Mouse (Mus musculus): Measurements from ENCODE around the gene Pde10a. TPM values are rescaled to one million over a fixed set of nuclear protein-coding genes. Genes with fewer than 3 reads are reported as not detected.

Pde10a gene
- polyA plus RNA-seq, 1 experiment: 0.34 TPM

DNA sequence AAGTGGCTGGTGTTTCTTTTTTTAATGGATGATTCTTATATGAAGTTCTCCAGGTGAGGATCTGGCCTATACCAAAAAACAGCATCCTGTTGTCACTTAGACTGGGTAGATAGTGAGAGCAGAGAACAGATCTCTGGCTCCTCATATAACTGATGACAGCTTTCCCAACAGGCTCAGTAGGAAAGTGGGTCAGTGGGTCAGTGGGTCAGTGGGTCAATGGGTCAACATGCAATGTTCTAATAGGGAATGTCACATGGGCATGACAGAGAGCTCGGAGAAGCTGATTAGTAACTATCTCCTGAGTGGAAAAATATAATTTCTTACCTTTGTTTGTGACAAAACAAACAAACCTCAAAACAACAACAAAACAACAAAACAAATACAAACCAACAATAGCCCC lies 470.2 kb downstream of the Pde10a start:
- Histone ChIP-seq H3K79me2 (ENCODE audit: control insufficient read depth, insufficient read depth) (no peaks in the 10 kb centered on the region), H3K4me3 (no peak overlapping the region), H3K4me2 (ENCODE audit: low read depth) (no peak overlapping the region), H3K27me3 (ENCODE audit: control insufficient read depth, insufficient read depth, insufficient read length) (no peaks in the 10 kb centered on the region), H3K36me3 (ENCODE audit: control insufficient read depth, insufficient read depth) (no peaks in the 10 kb centered on the region), H3ac (ENCODE audit: control insufficient read depth, insufficient read length) (no peak overlapping the region)
- no peak for TF ChIP-seq SRF (IDR thresholded peaks at IDR 0.05; ENCODE audit: control insufficient read depth, insufficient read length, low read depth)
- TF ChIP-seq CEBPB (IDR thresholded peaks at IDR 0.05; ENCODE audit: insufficient read depth, poor library complexity, severe bottlenecking): no peak
- no peak for TF ChIP-seq POLR2A (IDR thresholded peaks at IDR 0.05; ENCODE audit: insufficient read length, low read depth)
- TF ChIP-seq MYOG (IDR thresholded peaks at IDR 0.05; ENCODE audit: control insufficient read depth in 1 of 3, insufficient read depth in 1 of 3, insufficient read length in 2 of 3, low read depth in 2 of 3): no peak
- TF ChIP-seq REST (IDR thresholded peaks at IDR 0.05; ENCODE audit: insufficient read depth, insufficient read length): no peak

DNA sequence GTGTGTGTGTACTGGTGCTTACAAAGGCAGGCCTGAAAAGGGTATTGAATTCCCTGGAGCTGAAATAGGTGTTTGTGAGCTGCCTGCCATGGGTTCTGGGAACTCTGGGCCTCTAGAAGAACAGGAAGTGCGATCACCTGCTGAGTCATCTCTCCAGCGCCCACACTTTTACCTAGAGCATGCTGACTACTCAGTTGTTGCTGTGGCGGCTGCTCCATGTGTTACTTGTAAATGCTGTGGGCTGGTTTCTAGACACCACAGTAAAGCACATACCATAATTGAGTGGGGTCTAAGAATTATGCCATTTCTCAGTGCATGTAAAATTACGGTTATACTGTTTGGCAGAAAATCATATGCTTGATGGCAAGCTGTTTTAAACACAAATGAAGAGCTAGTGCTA lies 477.3 kb downstream of the Pde10a start:
- Histone ChIP-seq H3K4me2 (ENCODE audit: low read depth) (no peak overlapping the region), H3K79me2 (ENCODE audit: control insufficient read depth, insufficient read depth) (no peaks in the 10 kb centered on the region), H3ac (ENCODE audit: control insufficient read depth, insufficient read length) (no peak overlapping the region), H3K27me3 (ENCODE audit: control insufficient read depth, insufficient read depth, insufficient read length) (no peaks in the 10 kb centered on the region), H3K4me3 (no peak overlapping the region), H3K36me3 (ENCODE audit: control insufficient read depth, insufficient read depth) (no peaks in the 10 kb centered on the region)
- no peak for TF ChIP-seq POLR2AphosphoS2 (IDR thresholded peaks at IDR 0.05; ENCODE audit: insufficient read length, low read depth)
- TF ChIP-seq CEBPB (IDR thresholded peaks at IDR 0.05; ENCODE audit: insufficient read depth, poor library complexity, severe bottlenecking): no peak
- TF ChIP-seq MAX (IDR thresholded peaks at IDR 0.05; ENCODE audit: low read depth): no peak
- no peak for TF ChIP-seq MYOD1 (IDR thresholded peaks at IDR 0.05; ENCODE audit: control insufficient read depth in 1 of 3, insufficient read length in 2 of 3, low read depth in 2 of 3)
- TF ChIP-seq USF1 (IDR thresholded peaks at IDR 0.05; ENCODE audit: low read depth): no peak
- TF ChIP-seq TCF12 (IDR thresholded peaks at IDR 0.05; ENCODE audit: insufficient read depth, poor library complexity, severe bottlenecking): no peak
- TF ChIP-seq TCF3 (IDR thresholded peaks at IDR 0.05; ENCODE audit: insufficient read length, low read depth): no peak
- TF ChIP-seq E2F4 (IDR thresholded peaks at IDR 0.05; ENCODE audit: insufficient read depth): no peak
- TF ChIP-seq MYOG (IDR thresholded peaks at IDR 0.05; ENCODE audit: control insufficient read depth in 1 of 3, insufficient read depth in 1 of 3, insufficient read length in 2 of 3, low read depth in 2 of 3): no peak
- no peak for TF ChIP-seq POLR2A (IDR thresholded peaks at IDR 0.05; ENCODE audit: insufficient read length, low read depth)
- TF ChIP-seq SRF (IDR thresholded peaks at IDR 0.05; ENCODE audit: control insufficient read depth, insufficient read length, low read depth): no peak
- no peak for TF ChIP-seq REST (IDR thresholded peaks at IDR 0.05; ENCODE audit: insufficient read depth, insufficient read length)

DNA sequence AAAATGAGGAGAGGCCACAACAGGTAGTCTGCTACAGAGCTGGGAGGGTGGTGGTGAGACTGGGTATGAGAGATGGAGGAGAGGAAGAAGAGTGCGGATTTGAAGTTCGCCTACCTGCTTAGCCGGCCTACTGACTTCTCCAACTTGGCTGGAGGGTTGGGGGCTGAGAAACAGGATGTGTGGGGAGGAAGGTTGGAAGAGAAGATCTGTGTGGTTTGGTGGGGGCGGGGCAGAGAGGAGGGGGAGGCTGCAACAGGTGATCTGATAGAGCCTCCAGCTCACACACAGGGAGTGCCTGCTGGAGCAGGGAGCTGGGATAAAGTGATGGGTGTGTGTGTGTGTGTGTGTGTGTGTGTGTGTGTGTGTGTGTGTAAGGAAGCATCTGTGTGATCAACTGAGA lies 479.3 kb downstream of the Pde10a start:
- Histone ChIP-seq H3K79me2 (ENCODE audit: control insufficient read depth, insufficient read depth) (no peaks in the 10 kb centered on the region), H3K4me3 (no peak overlapping the region), H3K27me3 (ENCODE audit: control insufficient read depth, insufficient read depth, insufficient read length) (peaks cover 4% of the 10 kb centered on the region), H3K36me3 (ENCODE audit: control insufficient read depth, insufficient read depth) (no peaks in the 10 kb centered on the region), H3ac (ENCODE audit: control insufficient read depth, insufficient read length) (no peak overlapping the region), H3K4me2 (ENCODE audit: low read depth) (no peak overlapping the region)
- no peak for TF ChIP-seq TCF12 (IDR thresholded peaks at IDR 0.05; ENCODE audit: insufficient read depth, poor library complexity, severe bottlenecking)
- no peak for TF ChIP-seq MYOG (IDR thresholded peaks at IDR 0.05; ENCODE audit: control insufficient read depth in 1 of 3, insufficient read depth in 1 of 3, insufficient read length in 2 of 3, low read depth in 2 of 3)
- no peak for TF ChIP-seq REST (IDR thresholded peaks at IDR 0.05; ENCODE audit: insufficient read depth, insufficient read length)
- no peak for TF ChIP-seq MAX (IDR thresholded peaks at IDR 0.05; ENCODE audit: low read depth)
- TF ChIP-seq MYOD1 (IDR thresholded peaks at IDR 0.05; ENCODE audit: control insufficient read depth in 1 of 3, insufficient read length in 2 of 3, low read depth in 2 of 3): no peak
- no peak for TF ChIP-seq POLR2A (IDR thresholded peaks at IDR 0.05; ENCODE audit: insufficient read length, low read depth)
- no peak for TF ChIP-seq TCF3 (IDR thresholded peaks at IDR 0.05; ENCODE audit: insufficient read length, low read depth)
- no peak for TF ChIP-seq CEBPB (IDR thresholded peaks at IDR 0.05; ENCODE audit: insufficient read depth, poor library complexity, severe bottlenecking)
- no peak for TF ChIP-seq POLR2AphosphoS2 (IDR thresholded peaks at IDR 0.05; ENCODE audit: insufficient read length, low read depth)
- no peak for TF ChIP-seq USF1 (IDR thresholded peaks at IDR 0.05; ENCODE audit: low read depth)
- no peak for TF ChIP-seq E2F4 (IDR thresholded peaks at IDR 0.05; ENCODE audit: insufficient read depth)
- no peak for TF ChIP-seq SRF (IDR thresholded peaks at IDR 0.05; ENCODE audit: control insufficient read depth, insufficient read length, low read depth)

DNA sequence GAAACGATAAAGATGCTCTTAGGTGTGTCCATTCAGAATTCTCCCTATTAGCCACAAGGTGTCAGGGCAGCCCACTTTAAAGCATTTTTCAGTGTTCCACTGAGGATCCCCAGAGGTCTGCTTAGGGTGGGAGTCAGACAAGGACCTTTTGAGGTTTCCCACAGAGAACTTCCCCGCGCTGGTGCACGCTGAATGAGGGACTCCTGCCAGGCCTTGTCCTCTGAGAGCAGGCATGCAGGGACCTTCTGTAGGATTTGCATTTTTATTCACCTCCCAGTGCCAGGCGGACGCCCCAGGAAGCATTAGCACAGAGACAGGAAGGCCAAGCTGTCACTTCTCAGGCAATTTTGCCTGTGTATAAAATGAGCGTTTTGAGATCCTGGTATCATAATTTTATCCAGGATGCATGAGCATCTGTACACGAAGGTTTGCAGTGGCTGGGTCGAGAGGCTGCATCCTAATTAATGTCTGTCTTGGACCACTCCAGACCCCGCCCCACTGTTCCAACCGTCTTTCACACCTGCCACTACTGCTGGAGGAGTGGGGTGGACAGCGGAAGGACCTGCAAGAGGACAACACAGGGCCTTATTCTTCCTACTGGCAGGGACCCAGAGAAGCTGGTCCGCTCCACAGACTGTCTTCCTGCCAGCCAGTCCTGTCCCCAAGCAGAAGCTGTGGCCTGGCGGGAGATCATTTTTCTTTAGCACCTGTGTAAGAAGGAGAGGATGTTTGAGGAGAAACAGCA lies 498.2 kb downstream of the Pde10a start:
- Histone ChIP-seq H3K36me3 (ENCODE audit: control insufficient read depth, insufficient read depth) (no peaks in the 10 kb centered on the region), H3K4me3 (no peak overlapping the region), H3K4me2 (ENCODE audit: low read depth) (no peak overlapping the region), H3K79me2 (ENCODE audit: control insufficient read depth, insufficient read depth) (no peaks in the 10 kb centered on the region), H3K27me3 (ENCODE audit: control insufficient read depth, insufficient read depth, insufficient read length) (no peaks in the 10 kb centered on the region), H3ac (ENCODE audit: control insufficient read depth, insufficient read length) (no peak overlapping the region)
- no peak for TF ChIP-seq USF1 (IDR thresholded peaks at IDR 0.05; ENCODE audit: low read depth)
- no peak for TF ChIP-seq TCF12 (IDR thresholded peaks at IDR 0.05; ENCODE audit: insufficient read depth, poor library complexity, severe bottlenecking)
- TF ChIP-seq SRF (IDR thresholded peaks at IDR 0.05; ENCODE audit: control insufficient read depth, insufficient read length, low read depth): no peak
- no peak for TF ChIP-seq POLR2AphosphoS2 (IDR thresholded peaks at IDR 0.05; ENCODE audit: insufficient read length, low read depth)
- no peak for TF ChIP-seq REST (IDR thresholded peaks at IDR 0.05; ENCODE audit: insufficient read depth, insufficient read length)
- TF ChIP-seq E2F4 (IDR thresholded peaks at IDR 0.05; ENCODE audit: insufficient read depth): no peak
- no peak for TF ChIP-seq MYOG (IDR thresholded peaks at IDR 0.05; ENCODE audit: control insufficient read depth in 1 of 3, insufficient read depth in 1 of 3, insufficient read length in 2 of 3, low read depth in 2 of 3)
- no peak for TF ChIP-seq MYOD1 (IDR thresholded peaks at IDR 0.05; ENCODE audit: control insufficient read depth in 1 of 3, insufficient read length in 2 of 3, low read depth in 2 of 3)
- no peak for TF ChIP-seq CEBPB (IDR thresholded peaks at IDR 0.05; ENCODE audit: insufficient read depth, poor library complexity, severe bottlenecking)
- no peak for TF ChIP-seq TCF3 (IDR thresholded peaks at IDR 0.05; ENCODE audit: insufficient read length, low read depth)
- no peak for TF ChIP-seq POLR2A (IDR thresholded peaks at IDR 0.05; ENCODE audit: insufficient read length, low read depth)
- no peak for TF ChIP-seq MAX (IDR thresholded peaks at IDR 0.05; ENCODE audit: low read depth)

Measured in myocyte (in vitro differentiated cells).